Mouse (Mus musculus) liver, embryonic 14.5 days (tissue): Measurements from ENCODE around the gene Tbck.

Experiments used
- CTCF ChIP-seq: IDR thresholded peaks from 2 replicates; pipeline ENCODE4 v1.5.1; 2016; ENCODE audit warnings: antibody characterized with exemption, low read depth, control low read depth
- EP300 ChIP-seq: IDR thresholded peaks from 2 replicates; pipeline ENCODE4 v1.6.1; 2016; ENCODE audit warnings: antibody characterized with exemption, low read depth

- TF ChIP-seq CTCF (no peak), EP300 (no peak)
These were observed 32.2 kb upstream of the Tbck start for GRCm38 (mm10) chr3:132651776-132652175.
